Mouse (Mus musculus) embryonic fibroblast, embryonic 13.5 days (primary cell): Measurements from ENCODE around the gene Arhgap9. TPM values are rescaled to one million over a fixed set of nuclear protein-coding genes. Genes with fewer than 3 reads are reported as not detected.
"Not testable (repeated sequence)": the region's sequence is repeated elsewhere in the genome, so short reads cannot be mapped to it uniquely, and the experiment has no call there.

Experiments
- H3K27ac ChIP-seq: 2 replicates; pipeline ENCODE4 v1.5.1; 2012; ENCODE audit warnings: low read length, control low read depth, inconsistent platforms; ENCODE audit not compliant: insufficient read depth
- H3K4me1 ChIP-seq: 2 replicates; pipeline ENCODE4 v1.6.1; 2011; ENCODE audit warnings: low read length; ENCODE audit not compliant: control insufficient read depth, insufficient read depth
- H3K4me3 ChIP-seq: 2 replicates; pipeline ENCODE4 v1.5.1; 2011; ENCODE audit warnings: mild to moderate bottlenecking, control low read depth, low read length; ENCODE audit not compliant: insufficient read depth
- CTCF ChIP-seq: IDR thresholded peaks from 2 replicates; pipeline ENCODE4 v1.5.1; 2011; ENCODE audit warnings: mild to moderate bottlenecking, control low read depth, low read length, moderate library complexity, borderline replicate concordance; ENCODE audit not compliant: insufficient read depth
- POLR2A ChIP-seq: IDR thresholded peaks from 2 replicates; pipeline ENCODE4 v1.6.1; 2011; ENCODE audit warnings: low read depth, mild to moderate bottlenecking, control low read depth, low read length, moderate library complexity
- polyA plus RNA-seq: library from polyadenylated mRNA; stranded (reverse); fragments of >200 nt; gene quantifications from 2 replicates; pipeline ENCODE4 v1.2.4, GENCODE M21; 2011; ENCODE audit warnings: low read depth; ENCODE audit not compliant: missing spikeins, insufficient read length

Gene Arhgap9
- polyA plus RNA-seq, 1 experiment = 0.18 TPM

DNA sequence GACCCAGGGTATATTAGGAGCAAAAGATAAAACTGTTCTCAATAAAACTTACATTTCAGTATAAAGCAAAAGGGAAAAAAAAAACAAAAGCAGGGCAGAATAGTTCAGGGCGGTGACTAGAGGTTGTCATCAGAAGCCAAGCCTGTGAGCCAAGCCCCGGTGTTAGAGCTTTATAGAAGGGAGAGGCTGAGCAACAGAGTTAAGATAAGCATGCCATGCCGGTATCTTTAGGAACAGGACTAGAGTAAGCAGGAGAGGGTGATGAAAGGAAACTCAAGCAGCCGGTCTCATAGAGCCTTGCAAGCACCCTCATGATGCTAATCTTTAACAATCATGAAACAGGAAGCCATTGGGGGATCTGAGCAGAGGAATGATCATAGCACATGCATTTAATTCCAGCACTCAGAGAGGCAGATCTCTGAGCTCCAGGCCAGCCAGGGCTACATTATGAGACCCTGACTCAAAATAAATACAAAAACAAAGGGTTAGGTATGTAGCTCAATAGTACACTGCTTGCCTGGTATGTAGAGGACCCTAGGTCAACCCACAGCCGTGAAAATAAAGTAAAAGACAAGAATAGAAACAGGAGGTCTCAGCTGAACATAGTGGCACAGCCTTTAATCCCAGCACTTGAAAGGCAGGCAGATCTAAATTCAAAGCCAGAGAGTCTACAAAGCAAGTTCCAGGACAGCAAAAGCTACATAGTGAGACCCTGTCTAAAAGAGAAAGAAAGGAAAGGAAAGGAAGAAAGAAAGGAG lies 29.7 kb upstream of the Arhgap9 start:
- H3K4me1 ChIP-seq = peaks cover 9% of the 10 kb centered on the region; the same call in 1 of the 2 replicates
- peak overlapping the region; percentile 94 for H3K27ac ChIP-seq
- TF ChIP-seq CTCF (no peak), POLR2A (peak; percentile 40)

GRCm38 (mm10) chr10:127292987-127293538 lies 28.7 kb upstream of the Arhgap9 start:
- Histone ChIP-seq H3K27ac (0 out of 2 replicates have a peak overlapping the region, but pooled peaks have one; percentile 1), H3K4me1 (peaks cover 5% of the 10 kb centered on the region; the same call in 1 of the 2 replicates), H3K4me3 (peak overlapping the region; percentile 80)
- peak; percentile 54 for TF ChIP-seq POLR2A
- no peak for TF ChIP-seq CTCF

More for the DNA sequence above, 29.7 kb upstream of the Arhgap9 start:
- peak overlapping the region; percentile 80 for H3K4me3 ChIP-seq

DNA sequence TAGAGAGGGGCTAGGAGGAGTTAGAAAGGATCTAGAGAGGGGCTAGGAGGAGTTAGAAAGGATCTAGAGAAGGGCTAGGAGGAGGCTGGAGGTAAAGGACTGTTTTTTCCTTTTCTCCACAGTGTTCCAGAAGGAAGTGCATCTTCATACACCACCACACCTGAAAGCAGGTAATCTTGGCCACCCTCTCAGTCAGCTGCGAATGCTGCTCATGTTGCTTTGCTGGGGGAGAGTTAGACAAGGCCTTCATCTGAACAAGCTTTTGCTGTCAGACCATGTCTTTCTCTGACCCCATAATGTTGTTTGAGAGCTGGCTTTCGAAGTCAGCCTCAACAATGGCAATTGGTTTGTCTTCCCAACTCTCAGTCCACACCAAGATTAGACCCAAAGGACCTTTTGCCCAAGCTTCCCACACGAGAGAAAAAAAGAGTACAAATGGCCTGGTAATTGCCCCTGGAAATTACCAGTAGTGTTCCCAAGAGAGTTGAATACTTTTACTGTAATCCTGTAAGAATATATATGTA lies 28.1 kb upstream of the Arhgap9 start:
- TF ChIP-seq CTCF (no peak), POLR2A (no peak; the same call in 1 of the 2 replicates)
- Histone ChIP-seq H3K4me3 (peak overlapping the region; percentile 80), H3K4me1 (peaks cover 5% of the 10 kb centered on the region; the same call in 1 of the 2 replicates), H3K27ac (no peak overlapping the region)

- TF ChIP-seq CTCF = no peak
- peak; percentile 62 for TF ChIP-seq POLR2A
- H3K4me3 ChIP-seq = no peak overlapping the region
- H3K27ac ChIP-seq = no peak overlapping the region
- H3K4me1 ChIP-seq = peaks cover 3% of the 10 kb centered on the region; the same call in 1 of the 2 replicates
Measured at GRCm38 (mm10) chr10:127294895-127295510, 26.8 kb upstream of the Arhgap9 start.

DNA sequence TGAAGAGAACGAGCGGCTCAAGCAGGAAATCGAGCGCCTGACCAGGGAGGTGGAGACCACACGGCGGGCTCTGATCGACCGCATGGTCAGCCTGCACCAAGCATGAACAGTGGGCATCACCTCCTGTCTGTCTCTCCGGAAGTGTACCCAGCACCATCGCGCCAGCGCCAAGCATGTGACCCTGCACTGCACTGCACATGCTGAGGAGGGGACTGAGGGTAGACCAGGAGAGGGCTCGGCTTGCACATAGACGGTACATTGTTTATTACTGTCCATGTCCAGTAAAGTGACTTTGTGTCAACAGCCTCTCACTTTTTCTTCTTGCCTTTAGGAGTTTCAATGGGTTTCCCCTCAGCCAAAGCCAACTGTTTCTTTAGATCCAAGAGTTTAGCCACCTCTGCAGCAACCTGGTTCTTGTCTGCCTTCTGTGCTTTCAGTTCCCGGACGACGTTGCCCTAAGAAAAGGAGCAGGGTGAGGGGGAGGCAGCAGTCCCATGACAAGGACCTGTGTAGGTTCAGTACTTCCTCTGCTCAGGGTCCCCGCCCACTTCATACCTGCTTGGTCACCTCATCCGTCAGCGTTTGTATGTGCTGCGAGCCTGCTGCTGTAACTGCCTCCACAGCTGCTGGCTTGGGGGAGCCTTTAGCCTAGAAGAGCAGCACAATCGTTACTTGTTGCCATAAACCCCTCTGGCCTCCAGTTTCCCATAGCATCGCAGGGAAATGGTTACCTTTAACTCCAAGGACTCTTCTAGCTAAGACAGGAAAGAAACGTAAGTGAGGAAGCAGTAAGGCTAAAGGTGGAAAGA lies 25.6 kb upstream of the Arhgap9 start:
- TF ChIP-seq CTCF (no peak), POLR2A (peak; percentile 35)
- Histone ChIP-seq H3K4me3 (no peak overlapping the region), H3K4me1 (peaks cover 3% of the 10 kb centered on the region; the same call in 1 of the 2 replicates), H3K27ac (no peak overlapping the region)

DNA sequence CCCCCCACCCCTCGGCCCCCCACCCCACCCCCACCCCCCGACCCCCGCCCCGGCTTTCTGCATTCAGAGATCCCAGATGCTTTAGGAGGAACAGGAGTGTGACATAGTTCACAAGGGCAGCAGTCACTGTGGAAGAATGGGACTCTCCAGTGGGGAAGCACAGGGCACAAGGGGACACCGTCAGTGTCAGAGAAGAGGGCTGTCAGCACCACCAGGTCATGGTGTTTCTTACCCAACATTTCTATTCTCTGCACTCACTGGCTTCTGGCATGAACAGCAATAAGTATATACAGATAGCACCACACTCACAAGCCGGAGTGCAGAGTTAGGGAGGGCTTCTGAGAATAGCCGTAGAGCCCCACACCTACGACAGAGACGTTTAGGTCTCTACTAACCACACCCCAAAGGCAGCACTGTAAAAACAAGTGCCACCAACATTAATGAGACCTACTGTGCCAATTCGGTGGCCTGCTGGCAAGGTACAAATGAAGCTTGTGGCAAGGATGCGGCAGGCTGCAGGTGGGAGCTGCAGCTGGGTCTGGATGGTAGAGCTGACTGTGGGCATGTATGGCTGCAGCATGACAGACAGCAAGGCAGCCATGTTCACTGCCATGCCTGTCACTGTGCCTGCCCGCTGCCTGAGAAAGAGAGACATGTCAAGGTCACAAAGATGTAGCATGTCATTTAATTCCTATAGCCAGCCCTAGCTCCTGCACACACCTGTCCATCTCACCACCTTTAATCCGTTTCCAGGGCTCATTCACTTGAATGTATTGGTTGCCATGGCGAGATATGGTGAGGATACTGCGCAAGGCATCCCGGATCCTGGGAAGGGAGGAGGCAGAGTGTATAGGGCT lies 24.5 kb upstream of the Arhgap9 start:
- TF ChIP-seq POLR2A (peak; percentile 61), CTCF (no peak)
- Histone ChIP-seq H3K4me3 (no peak overlapping the region), H3K4me1 (peaks cover 3% of the 10 kb centered on the region; the same call in 1 of the 2 replicates), H3K27ac (no peak overlapping the region)

DNA sequence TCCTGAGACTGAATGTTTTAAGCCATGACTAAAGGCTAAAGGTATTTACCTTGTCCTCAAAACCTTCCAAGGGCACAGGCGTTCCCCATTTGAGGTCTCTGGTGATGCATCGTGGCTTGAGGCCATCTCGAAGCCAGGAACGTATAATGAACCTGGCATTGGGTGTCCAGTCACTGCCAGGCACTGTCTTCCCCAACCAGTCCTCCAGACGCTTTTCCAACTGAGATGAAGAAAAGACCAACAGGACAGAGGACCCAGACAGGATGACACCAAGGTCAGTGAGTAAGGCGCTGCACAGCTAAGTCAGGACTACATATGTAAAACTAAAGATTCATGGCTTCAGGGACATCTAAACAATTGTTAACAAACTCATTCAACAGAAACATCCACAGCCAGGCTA lies 21.4 kb upstream of the Arhgap9 start:
- TF ChIP-seq CTCF = no peak
- TF ChIP-seq POLR2A = no peak
- H3K4me3 ChIP-seq = no peak overlapping the region
- no peaks in the 10 kb centered on the region for H3K4me1 ChIP-seq
- no peak overlapping the region for H3K27ac ChIP-seq

DNA sequence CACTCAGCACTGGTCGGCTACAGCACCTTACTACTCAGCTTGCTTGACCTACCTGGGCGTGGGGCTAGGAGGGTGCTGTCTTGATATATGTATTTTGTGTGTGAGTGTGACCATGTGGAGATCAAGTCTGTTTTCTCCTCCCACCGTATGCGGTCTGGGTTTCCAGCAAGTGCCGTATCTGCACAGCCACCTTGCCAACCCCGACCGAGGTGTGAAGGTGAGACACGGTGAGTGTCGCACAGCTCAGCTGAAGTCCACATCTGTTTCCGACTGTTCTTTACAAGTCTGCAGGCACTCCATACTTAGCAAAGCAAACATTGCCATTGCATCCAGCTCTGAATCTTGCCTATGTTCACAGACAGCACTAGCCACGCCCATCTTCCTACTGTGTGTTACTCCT lies 18.6 kb upstream of the Arhgap9 start:
- Histone ChIP-seq H3K4me1 (no peaks in the 10 kb centered on the region), H3K27ac (no peak overlapping the region), H3K4me3 (no peak overlapping the region)
- TF ChIP-seq POLR2A (no peak), CTCF (no peak)

DNA sequence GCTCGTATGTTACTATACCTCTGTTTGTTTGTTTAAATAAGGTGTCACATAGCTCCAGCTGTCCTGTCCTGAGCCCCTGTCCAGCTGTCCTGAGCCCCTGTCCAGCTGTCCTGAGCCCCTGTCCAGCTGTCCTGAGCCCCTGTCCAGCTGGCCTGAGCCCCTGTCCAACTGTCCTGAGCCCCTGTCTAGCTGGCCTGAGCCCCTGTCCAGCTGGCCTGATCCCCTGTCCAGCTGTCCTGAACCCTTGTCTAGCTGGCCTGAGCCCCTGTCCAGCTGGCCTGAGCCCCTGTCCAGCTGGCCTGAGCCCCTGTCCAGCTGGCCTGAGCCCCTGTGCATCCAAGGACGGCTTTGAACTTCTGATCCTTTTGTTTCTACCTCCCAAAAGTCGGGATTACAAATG lies 12.6 kb upstream of the Arhgap9 start:
- not testable (repeated sequence) for H3K27ac ChIP-seq, H3K4me1 ChIP-seq, H3K4me3 ChIP-seq
